Mouse (Mus musculus) midbrain, embryonic 12.5 days (tissue): Measurements from ENCODE around the gene Agap1. TPM values are rescaled to one million over a fixed set of nuclear protein-coding genes. Genes with fewer than 3 reads are reported as not detected.
A peak's percentile ranks its signal among the peaks of the same experiment; 100 is the strongest.

Source experiments
- ATAC-seq: fragments of 200-750 bp; cut with Nextera tagmentation; 2 replicates; pipeline ENCODE4 v1.8.0; 2017; ENCODE audit warnings: low read depth, moderate TSS enrichment, moderate library complexity; ENCODE audit not compliant: low FRiP score
- H3K27ac ChIP-seq: fragments of 300-500 bp; sonication (generic); replicated peaks from 2 replicates; pipeline ENCODE4 v1.5.1; 2016; ENCODE audit warnings: mild to moderate bottlenecking
- H3K27me3 ChIP-seq: fragments of 300-500 bp; sonication (generic); 2 replicates; pipeline ENCODE4 v1.6.1; 2016; ENCODE audit warnings: mild to moderate bottlenecking
- H3K36me3 ChIP-seq: fragments of 300-500 bp; sonication (generic); 2 replicates; pipeline ENCODE4 v1.6.1; 2016
- H3K4me1 ChIP-seq: fragments of 300-500 bp; sonication (generic); 2 replicates; pipeline ENCODE4 v1.6.1; 2016
- H3K4me2 ChIP-seq: fragments of 300-500 bp; sonication (generic); replicated peaks from 2 replicates; pipeline ENCODE4 v1.6.1; 2016; ENCODE audit warnings: mild to moderate bottlenecking, moderate library complexity
- H3K4me3 ChIP-seq: fragments of 300-500 bp; sonication (generic); 2 replicates; pipeline ENCODE4 v1.5.1; 2016; ENCODE audit warnings: mild to moderate bottlenecking
- H3K9ac ChIP-seq: fragments of 300-500 bp; sonication (generic); replicated peaks from 2 replicates; pipeline ENCODE4 v1.6.1; 2016; ENCODE audit warnings: mild to moderate bottlenecking, moderate library complexity
- H3K9me3 ChIP-seq: fragments of 300-500 bp; sonication (generic); 2 replicates; pipeline ENCODE4 v1.6.1; 2016; ENCODE audit warnings: mild to moderate bottlenecking
- WGBS: fragments of 180-500 bp; shearing (Covaris S2); methylation state at CpG from one replicate; pipeline ENCODE4 v1.1.7; 2016; 5-methylcytosine and 5-hydroxymethylcytosine counted together
- polyA plus RNA-seq: library from polyadenylated mRNA; unstranded; fragments of >200 nt; fragmentation: Nextera tagmentation; extraction: Ambion mirVana; gene quantifications from 2 replicates; pipeline ENCODE4 v1.2.1, GENCODE M21; 2016

Agap1 gene
- 61.9 and 91.4 TPM in 2 replicates for polyA plus RNA-seq

DNA sequence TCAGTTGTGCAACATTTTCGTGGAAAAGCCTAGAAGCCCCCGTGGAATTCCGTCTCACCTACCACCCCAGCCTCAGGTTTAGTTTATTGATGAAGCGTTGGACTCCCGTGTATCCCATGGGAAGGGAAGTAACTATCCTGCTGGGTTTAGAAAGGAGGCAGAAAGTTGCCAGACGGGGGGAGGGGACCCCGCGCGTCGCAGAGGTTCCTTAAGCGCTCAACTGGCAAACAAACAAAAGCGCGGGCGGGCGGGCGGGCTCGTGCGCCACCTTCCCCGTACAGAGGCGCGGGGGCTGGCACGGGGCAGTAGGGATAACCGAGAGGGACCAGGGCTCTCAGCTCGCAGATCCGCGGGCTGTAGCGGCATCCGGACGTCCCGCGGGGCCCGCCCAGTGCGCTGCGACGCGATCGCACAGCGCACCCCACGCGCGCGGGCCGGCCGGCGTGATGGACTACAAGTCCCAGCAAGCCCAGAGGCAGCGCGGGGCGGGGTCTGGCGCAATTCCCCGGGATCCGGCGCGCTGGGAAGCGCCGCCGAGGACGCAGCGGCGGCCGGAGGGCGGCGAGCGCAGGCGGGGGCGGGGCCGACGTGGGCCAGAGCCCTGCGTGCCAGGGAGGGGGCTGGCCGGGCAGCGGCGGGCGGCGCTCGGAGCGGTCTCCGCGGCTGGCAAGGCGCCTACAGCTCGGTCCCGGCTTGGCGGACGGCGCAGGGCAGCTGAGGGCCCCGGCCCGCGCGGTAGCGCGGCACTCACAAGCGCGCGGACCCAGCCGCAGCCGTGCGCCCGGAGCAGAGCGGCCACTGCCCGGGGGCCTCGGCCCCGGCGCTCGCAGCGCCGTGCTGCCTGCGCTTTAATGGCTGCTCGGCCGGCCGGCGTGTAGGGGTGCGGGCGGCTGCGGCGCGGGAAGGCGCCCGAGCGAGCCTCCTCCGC is at the start of gene Agap1:
Gene Agap1, plus strand, starts transcription at position 611 of the 928 bp plus-strand sequence.
- Histone ChIP-seq H3K36me3 (peaks cover 8% of the 10 kb centered on the region; the same call in 1 of the 2 replicates), H3K4me3 (peak within 1 kb of the TSS; percentile 92), H3K4me2 (peak within 1 kb of the TSS; percentile 93), H3K9ac (peak within 1 kb of the TSS; percentile 92), H3K4me1 (peaks cover 18% of the 10 kb centered on the region), H3K9me3 (peaks cover 10% of the 10 kb centered on the region), H3K27ac (peak within 1 kb of the TSS; percentile 93), H3K27me3 (peaks cover 7% of the 10 kb centered on the region; the same call in 1 of the 2 replicates)
- under 1% methylated on average over 114 of the region's 118 CpGs for whole genome bisulfite sequencing
- peak; percentile 96 for ATAC-seq

DNA sequence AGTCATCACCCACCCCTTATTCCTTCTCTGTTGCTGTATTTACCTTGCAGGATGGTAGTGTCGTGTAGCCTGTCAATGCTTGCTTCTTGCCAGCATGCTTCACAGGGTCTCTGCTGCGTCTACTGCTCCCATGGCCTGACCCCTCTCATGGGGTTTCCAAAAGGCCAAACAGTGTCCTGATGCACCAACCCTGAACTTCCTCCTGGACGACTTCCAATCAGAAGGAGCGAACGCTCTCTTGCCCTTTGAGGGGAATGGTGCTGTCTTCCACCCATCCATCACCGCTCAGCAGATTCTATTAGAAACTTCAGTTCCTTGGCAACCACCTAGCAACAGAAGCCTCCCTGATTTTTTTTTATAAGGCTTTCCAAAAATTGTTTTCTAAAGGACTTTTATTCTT is 48.6 kb upstream of the Agap1 start:
- peaks cover 2% of the 10 kb centered on the region for H3K4me1 ChIP-seq
- no peak for ATAC-seq
- no peak overlapping the region for H3K9ac ChIP-seq
- H3K27ac ChIP-seq: no peak overlapping the region
- no peak overlapping the region for H3K4me3 ChIP-seq
- 80% methylated on average over 6 of the region's 6 CpGs for WGBS
- H3K9me3 ChIP-seq: peaks cover 5% of the 10 kb centered on the region; the same call in 1 of the 2 replicates
- no peaks in the 10 kb centered on the region for H3K36me3 ChIP-seq
- H3K4me2 ChIP-seq: no peak overlapping the region
- H3K27me3 ChIP-seq: peaks cover 40% of the 10 kb centered on the region

DNA sequence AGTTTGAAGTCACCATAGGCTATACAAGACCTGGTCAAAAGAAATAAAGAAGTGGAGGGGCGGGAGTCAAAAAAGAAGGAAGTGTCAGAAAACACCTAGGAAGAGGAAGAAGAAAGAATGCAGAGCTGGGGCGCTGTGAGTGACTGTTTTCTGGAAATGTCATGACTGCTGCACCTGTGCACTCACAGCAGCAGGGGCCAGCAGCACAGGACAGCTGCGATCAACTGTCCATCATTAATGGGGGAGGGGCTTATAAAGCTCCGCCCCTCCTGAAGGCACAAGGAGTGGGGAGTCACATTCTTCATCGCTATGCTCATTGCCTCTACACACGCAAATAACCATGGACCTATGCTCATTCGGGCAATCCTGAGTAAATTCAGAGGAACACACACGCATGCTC is 46.6 kb upstream of the Agap1 start:
- Histone ChIP-seq H3K27me3 (peaks cover 35% of the 10 kb centered on the region), H3K9me3 (no peaks in the 10 kb centered on the region), H3K4me1 (no peaks in the 10 kb centered on the region), H3K4me2 (no peak overlapping the region), H3K36me3 (no peaks in the 10 kb centered on the region), H3K9ac (no peak overlapping the region), H3K27ac (no peak overlapping the region), H3K4me3 (no peak overlapping the region)
- WGBS: 86% methylated on average over 8 of the region's 8 CpGs
- ATAC-seq: no peak

DNA sequence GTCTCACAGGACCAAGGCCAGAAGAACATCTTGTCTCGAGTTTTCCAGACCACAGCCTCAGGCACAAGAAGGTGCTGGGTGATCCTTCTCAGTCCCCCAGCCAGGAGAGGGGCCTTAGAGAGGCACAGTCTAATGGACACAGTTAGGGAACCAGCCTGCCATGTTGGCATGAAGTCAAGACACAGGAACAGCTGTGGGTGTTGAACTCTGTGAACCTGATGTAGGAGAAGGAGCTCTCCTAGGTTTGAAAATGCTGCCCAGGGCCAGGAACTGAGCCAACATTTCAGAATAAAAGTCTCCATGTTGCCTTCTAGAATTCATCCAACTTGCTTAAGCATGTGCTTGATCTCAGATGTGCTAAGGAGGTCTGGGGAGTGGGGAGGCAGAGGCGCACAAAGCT is 41.5 kb upstream of the Agap1 start:
- Histone ChIP-seq H3K27me3 (peaks cover 8% of the 10 kb centered on the region), H3K4me3 (no peak overlapping the region), H3K27ac (no peak overlapping the region), H3K4me2 (no peak overlapping the region), H3K9me3 (no peaks in the 10 kb centered on the region), H3K9ac (no peak overlapping the region), H3K36me3 (no peaks in the 10 kb centered on the region), H3K4me1 (peaks cover 4% of the 10 kb centered on the region)
- 94% methylated on average over 2 of the region's 2 CpGs for WGBS
- ATAC-seq: no peak

DNA sequence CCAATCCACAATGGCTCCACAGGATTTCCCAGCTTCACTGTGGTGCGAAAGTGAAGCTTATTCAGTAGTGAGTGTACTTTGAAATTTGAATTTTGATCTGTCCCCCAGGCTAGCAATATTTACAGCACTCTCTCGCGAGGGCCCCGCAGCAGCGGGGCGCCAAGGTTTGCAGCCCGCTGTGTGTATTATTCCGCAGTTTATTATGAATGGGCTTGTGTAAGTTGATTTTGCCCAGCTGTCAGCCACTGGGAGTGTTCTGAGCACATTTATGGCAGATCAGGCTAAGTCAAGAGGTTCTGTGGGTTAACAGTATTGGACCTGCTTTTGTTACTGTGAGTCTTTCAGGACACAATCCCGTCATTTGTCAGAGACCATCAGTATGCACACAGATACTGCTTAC is 40.0 kb upstream of the Agap1 start:
- H3K36me3 ChIP-seq: no peaks in the 10 kb centered on the region
- no peak overlapping the region for H3K9ac ChIP-seq
- H3K27me3 ChIP-seq: peaks cover 8% of the 10 kb centered on the region
- no peak overlapping the region for H3K27ac ChIP-seq
- H3K4me3 ChIP-seq: no peak overlapping the region
- no peak for ATAC-seq
- H3K4me1 ChIP-seq: peaks cover 4% of the 10 kb centered on the region
- WGBS: 81% methylated on average over 9 of the region's 9 CpGs
- no peak overlapping the region for H3K4me2 ChIP-seq
- H3K9me3 ChIP-seq: no peaks in the 10 kb centered on the region

GRCm38 (mm10) chr1:89416929-89417328 is 37.7 kb upstream of the Agap1 start:
- no peak overlapping the region for H3K4me3 ChIP-seq
- no peak overlapping the region for H3K27ac ChIP-seq
- no peaks in the 10 kb centered on the region for H3K9me3 ChIP-seq
- H3K36me3 ChIP-seq: no peaks in the 10 kb centered on the region
- H3K4me2 ChIP-seq: no peak overlapping the region
- peaks cover 4% of the 10 kb centered on the region for H3K4me1 ChIP-seq
- 60% methylated on average over 5 of the region's 5 CpGs for WGBS
- ATAC-seq: no peak
- peaks cover 8% of the 10 kb centered on the region; the same call in 1 of the 2 replicates for H3K27me3 ChIP-seq
- H3K9ac ChIP-seq: no peak overlapping the region

DNA sequence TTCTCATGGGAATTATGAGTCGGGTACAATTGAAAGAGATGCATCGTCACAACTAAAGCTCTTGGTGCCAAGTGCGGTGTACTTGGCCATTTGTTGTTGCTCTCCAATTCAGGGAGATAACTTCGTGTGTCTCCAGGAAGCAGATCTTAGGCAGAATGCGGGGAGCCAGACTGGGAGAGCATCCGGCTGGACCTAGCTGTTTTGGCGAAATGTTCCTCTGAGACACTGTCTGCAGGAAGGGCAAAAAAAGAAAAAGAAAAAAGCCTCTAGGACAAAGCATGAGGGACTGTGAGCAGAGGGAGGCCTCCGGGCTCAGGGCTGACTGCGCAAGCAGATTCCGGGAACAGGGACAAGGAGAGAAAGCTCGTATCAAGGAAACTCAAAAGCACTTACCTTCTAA is 34.0 kb upstream of the Agap1 start:
- Histone ChIP-seq H3K4me1 (no peaks in the 10 kb centered on the region), H3K9me3 (no peaks in the 10 kb centered on the region), H3K27ac (no peak overlapping the region), H3K9ac (no peak overlapping the region), H3K4me2 (no peak overlapping the region), H3K36me3 (no peaks in the 10 kb centered on the region), H3K4me3 (no peak overlapping the region), H3K27me3 (no peaks in the 10 kb centered on the region)
- no peak for ATAC-seq
- 80% methylated on average over 11 of the region's 11 CpGs for WGBS

GRCm38 (mm10) chr1:89421401-89421800 is 33.2 kb upstream of the Agap1 start:
- Histone ChIP-seq H3K36me3 (no peaks in the 10 kb centered on the region), H3K4me1 (no peaks in the 10 kb centered on the region), H3K9ac (no peak overlapping the region), H3K9me3 (no peaks in the 10 kb centered on the region), H3K27me3 (no peaks in the 10 kb centered on the region), H3K27ac (no peak overlapping the region), H3K4me2 (no peak overlapping the region), H3K4me3 (no peak overlapping the region)
- WGBS: 88% methylated on average over 4 of the region's 4 CpGs
- no peak for ATAC-seq

GRCm38 (mm10) chr1:89424563-89424962 is 30.0 kb upstream of the Agap1 start:
- no peak overlapping the region for H3K4me3 ChIP-seq
- no peak overlapping the region for H3K9ac ChIP-seq
- no peaks in the 10 kb centered on the region for H3K27me3 ChIP-seq
- no peaks in the 10 kb centered on the region for H3K36me3 ChIP-seq
- ATAC-seq: no peak
- 93% methylated on average over 6 of the region's 6 CpGs for WGBS
- H3K4me2 ChIP-seq: no peak overlapping the region
- no peak overlapping the region for H3K27ac ChIP-seq
- no peaks in the 10 kb centered on the region for H3K9me3 ChIP-seq
- no peaks in the 10 kb centered on the region for H3K4me1 ChIP-seq

GRCm38 (mm10) chr1:89426137-89426536 is 28.5 kb upstream of the Agap1 start:
- no peak overlapping the region for H3K4me3 ChIP-seq
- no peak overlapping the region for H3K27ac ChIP-seq
- WGBS: 81% methylated on average over 8 of the region's 8 CpGs
- H3K4me1 ChIP-seq: peaks cover 7% of the 10 kb centered on the region; the same call in 1 of the 2 replicates
- ATAC-seq: no peak
- no peaks in the 10 kb centered on the region for H3K36me3 ChIP-seq
- H3K27me3 ChIP-seq: no peaks in the 10 kb centered on the region
- no peaks in the 10 kb centered on the region for H3K9me3 ChIP-seq
- no peak overlapping the region for H3K9ac ChIP-seq
- H3K4me2 ChIP-seq: no peak overlapping the region

DNA sequence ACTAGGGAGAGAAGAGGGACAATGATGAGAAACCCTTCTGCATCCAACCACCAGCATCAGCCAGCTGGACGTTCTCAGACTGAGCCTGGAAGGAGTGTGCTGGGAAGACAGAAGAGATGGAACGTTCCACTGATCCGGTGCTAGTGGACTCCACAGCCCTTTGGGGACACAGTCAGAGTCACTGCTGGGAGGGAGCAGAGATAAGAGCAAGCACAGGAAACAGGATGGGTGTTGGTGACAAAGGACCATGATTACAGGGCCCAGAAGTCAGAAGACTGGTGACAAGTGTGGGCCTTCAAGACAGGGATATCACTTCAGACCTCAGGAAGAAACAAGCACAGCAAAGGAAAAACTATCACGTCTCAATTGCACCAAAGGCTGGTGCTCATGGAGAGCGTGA is 25.9 kb upstream of the Agap1 start:
- no peak overlapping the region for H3K27ac ChIP-seq
- no peak for ATAC-seq
- no peaks in the 10 kb centered on the region for H3K27me3 ChIP-seq
- no peak overlapping the region for H3K4me3 ChIP-seq
- H3K4me1 ChIP-seq: peaks cover 7% of the 10 kb centered on the region; the same call in 1 of the 2 replicates
- H3K4me2 ChIP-seq: no peak overlapping the region
- no peaks in the 10 kb centered on the region for H3K9me3 ChIP-seq
- H3K9ac ChIP-seq: no peak overlapping the region
- no peaks in the 10 kb centered on the region for H3K36me3 ChIP-seq
- WGBS: 87% methylated on average over 5 of the region's 5 CpGs

- Histone ChIP-seq H3K4me3 (no peak overlapping the region), H3K4me1 (peaks cover 7% of the 10 kb centered on the region; the same call in 1 of the 2 replicates), H3K9ac (no peak overlapping the region), H3K36me3 (no peaks in the 10 kb centered on the region), H3K9me3 (no peaks in the 10 kb centered on the region), H3K4me2 (no peak overlapping the region), H3K27ac (no peak overlapping the region), H3K27me3 (no peaks in the 10 kb centered on the region)
- no peak for ATAC-seq
- WGBS: 57% methylated on average over 11 of the region's 11 CpGs
Measured at GRCm38 (mm10) chr1:89429946-89430640, 24.5 kb upstream of the Agap1 start.
